In genomic region chr5:53265740-53266139, GRCm38 (mm10) we compare ENCODE assay signal across 26 mouse cellular contexts. TPM values are rescaled to one million over a fixed set of nuclear protein-coding genes. Genes with fewer than 3 reads are reported as not detected.
DNase-seq lines count a peak whose midpoint lies in the region; ATAC-seq and TF ChIP-seq lines count a peak whose summit lies in the region.
"Had no signal": no experiment of that assay in that cellular context is flagged by ENCODE, and none has a peak within 500 bp of the region (broad histone marks: within the 10 kb centered on the region; RNA-seq: fewer than 3 reads in every experiment).

No protein-coding gene starts in this region.

- H3K4me1 ChIP-seq in neural tube, embryonic 15.5 days, result peaks cover 27% of the 10 kb centered on the region

- no peak overlapping the region for H3K4me2 ChIP-seq in neural tube, embryonic 15.5 days
- H3K4me2 ChIP-seq: heart, embryonic 12.5 days; heart, embryonic 15.5 days had no signal

- 66% methylated on average over 12 of the region's 12 CpGs for WGBS in neural tube, embryonic 15.5 days

- intact Hi-C loops in gastrocnemius, adult 2 months (cut with DNase I), result loop anchor here (2.0 to 10.0 kb wide), 3 partner anchors 53 to 327 kb away; partner anchors contain the start of gene Sel1l3

- peak overlapping the region; percentile 35 for H3K4me3 ChIP-seq in gastrocnemius, adult 2 months
- H3K4me3 ChIP-seq in neural tube, embryonic 15.5 days (replicated peaks), result no peak overlapping the region
- H3K4me3 ChIP-seq: embryonic facial prominence, embryonic 13.5 days; erythroblast, embryonic 14.5 days; forebrain, embryonic 12.5 days; heart, embryonic 12.5 days; heart, embryonic 15.5 days; hindbrain, embryonic 13.5 days; intestine, embryonic 15.5 days had no signal

- H3K36me3 ChIP-seq in neural tube, embryonic 15.5 days, result no peaks in the 10 kb centered on the region
- H3K36me3 ChIP-seq: embryonic facial prominence, embryonic 10.5 days; embryonic facial prominence, embryonic 13.5 days; forebrain, embryonic 12.5 days; heart, embryonic 12.5 days; heart, embryonic 15.5 days; hindbrain, embryonic 10.5 days; hindbrain, embryonic 13.5 days; intestine, embryonic 15.5 days had no signal

- peak overlapping the region; percentile 97 for H3K27ac ChIP-seq in gastrocnemius, adult 2 months
- H3K27ac ChIP-seq in neural tube, embryonic 15.5 days (replicated peaks), result no peak overlapping the region
- H3K27ac ChIP-seq: forebrain, embryonic 12.5 days; heart, embryonic 15.5 days; intestine, embryonic 15.5 days had no signal

- no peak overlapping the region for H3K9ac ChIP-seq in neural tube, embryonic 15.5 days (replicated peaks)
- H3K9ac ChIP-seq: embryonic facial prominence, embryonic 13.5 days; forebrain, embryonic 12.5 days; heart, embryonic 12.5 days; heart, embryonic 15.5 days; hindbrain, embryonic 13.5 days; intestine, embryonic 15.5 days had no signal

- no peaks in the 10 kb centered on the region for H3K27me3 ChIP-seq in neural tube, embryonic 15.5 days (replicated peaks)
- H3K27me3 ChIP-seq: embryonic facial prominence, embryonic 13.5 days; forebrain, embryonic 12.5 days; heart, embryonic 12.5 days; heart, embryonic 15.5 days; hindbrain, embryonic 13.5 days; intestine, embryonic 15.5 days had no signal

- no peak for DNase-seq in gastrocnemius, adult 2 months
- DNase-seq in gastrocnemius, postnatal 25 days, result no peak
- peak; percentile 45 for DNase-seq in neural tube, embryonic 10.5 days (ENCODE audit: extremely low spot score, low spot score)
- peak; percentile 71 for DNase-seq in mesoderm, embryonic 11.5 days (ENCODE audit: low read depth, low spot score)
- DNase-seq: adrenal gland, adult 8-10 months; adrenal gland, postnatal 25 days; cerebellum, postnatal 14 days; heart, adult 18-20 months; heart, postnatal 10 days; heart, postnatal 36 days had no signal

- no peak for ATAC-seq in neural tube, embryonic 15.5 days (ENCODE audit: low FRiP score)
- ATAC-seq in monocyte, adult 5-6 weeks (replicated peaks; ENCODE audit: insufficient number of reproducible peaks, low FRiP score, low TSS enrichment, poor library complexity, severe bottlenecking), result no peak
- ATAC-seq: activated CD4-positive, CD25-positive, alpha-beta regulatory T cell, adult 4 months; CD4-positive, CD25-positive, alpha-beta regulatory T cell, adult 4 months had no signal

- H3K9me3 ChIP-seq in neural tube, embryonic 15.5 days (replicated peaks), result no peaks in the 10 kb centered on the region
- H3K9me3 ChIP-seq: embryonic facial prominence, embryonic 10.5 days; embryonic facial prominence, embryonic 13.5 days; forebrain, embryonic 12.5 days; heart, embryonic 12.5 days; heart, embryonic 15.5 days; hindbrain, embryonic 10.5 days; hindbrain, embryonic 13.5 days; intestine, embryonic 15.5 days had no signal

- TF ChIP-seq CTCF in gastrocnemius, adult 2 months (IDR thresholded peaks at IDR 0.05), result no peak

RNA-seq across cellular contexts. Expression of gene Smim20, which starts 1.1 kb away (rescaled TPM):
- 10 to 100 TPM; 55.5 to 67.5 TPM for total RNA-seq in gastrocnemius, adult 2 months (2021)
- 10 to 100 TPM; 60.7 to 61.1 TPM for total RNA-seq in gastrocnemius, postnatal 25 days (2021)
- 86.0 and 89.8 TPM in 2 replicates for polyA plus RNA-seq in neural tube, embryonic 15.5 days (2015; fragmentation: Nextera tagmentation; extraction: Ambion mirVana)
- total RNA-seq in monocyte, adult 5-6 weeks (2017), result 44.4 to 59.6 TPM (median 47.2 TPM) in 3 replicates

RNA-seq across cellular contexts. Expression of gene Sel1l3, which starts 52.0 kb away (rescaled TPM):
- total RNA-seq in gastrocnemius, adult 2 months (2021), result 10 to 100 TPM; 59.8 to 69.4 TPM
- total RNA-seq in gastrocnemius, postnatal 25 days (2021), result 10 to 100 TPM; 71.7 to 90.2 TPM
- polyA plus RNA-seq in neural tube, embryonic 15.5 days (2015; fragmentation: Nextera tagmentation; extraction: Ambion mirVana), result 4.4 and 5.9 TPM in 2 replicates
- total RNA-seq in monocyte, adult 5-6 weeks (2017), result 0.38 TPM in 1 of 3 replicates, not detected in the others
- total RNA-seq: common myeloid progenitor, adult 5-6 weeks; MEL had no signal
- polyA plus RNA-seq: activated CD4-positive, CD25-positive, alpha-beta regulatory T cell, adult 4 months; C2C12; erythroblast, embryonic 14.5 days had no signal

Comparison
In these comparisons a context has a peak if more than half of its experiments do, and no peak if none do; other contexts are left out.
1. DNase-seq: peak in neural tube, embryonic 10.5 days (single experiment) and mesoderm, embryonic 11.5 days (single experiment); none in gastrocnemius, adult 2 months (single experiment) and gastrocnemius, postnatal 25 days (single experiment).
2. RNA of gene Sel1l3, which starts 52.0 kb away (total RNA-seq): 71.7 to 90.2 TPM in gastrocnemius, postnatal 25 days and 59.8 to 69.4 TPM in gastrocnemius, adult 2 months; 0.38 TPM in monocyte, adult 5-6 weeks; every median in the first group is over 10 times any median in the second.